Mouse (Mus musculus) c-Kit-negative CD71-positive TER-119-positive erythroid progenitor cells, embryonic 14.5 days (primary cell): ENCODE measurements around the gene Bhlhb9.

Experiments used
- DNase-seq: peaks from one replicate; pipeline ENCODE4 v3.0.0-alpha.2; 2013; ENCODE audit warnings: low read depth, low spot score

Gene Bhlhb9

DNA sequence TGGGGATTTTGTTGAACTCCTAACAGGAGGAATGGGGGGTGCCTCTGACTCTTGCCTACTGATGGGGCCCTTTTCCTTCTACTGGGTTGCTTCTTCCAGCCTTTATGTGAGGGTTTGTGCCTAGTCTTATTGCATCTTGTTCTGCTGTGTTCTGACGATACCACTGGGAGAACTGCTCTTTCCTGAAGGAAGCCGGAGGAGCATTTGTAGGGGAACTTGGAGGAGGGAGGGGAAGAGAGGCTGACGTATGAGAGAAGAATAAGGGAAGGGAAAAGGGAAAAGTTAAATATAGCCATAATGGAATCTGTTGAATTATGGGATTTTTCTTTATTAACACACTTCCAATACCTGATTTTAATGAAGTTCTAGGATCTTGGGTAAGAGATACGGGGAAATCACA is 119.2 kb downstream of the Bhlhb9 start:
- DNase-seq: no peak

DNA sequence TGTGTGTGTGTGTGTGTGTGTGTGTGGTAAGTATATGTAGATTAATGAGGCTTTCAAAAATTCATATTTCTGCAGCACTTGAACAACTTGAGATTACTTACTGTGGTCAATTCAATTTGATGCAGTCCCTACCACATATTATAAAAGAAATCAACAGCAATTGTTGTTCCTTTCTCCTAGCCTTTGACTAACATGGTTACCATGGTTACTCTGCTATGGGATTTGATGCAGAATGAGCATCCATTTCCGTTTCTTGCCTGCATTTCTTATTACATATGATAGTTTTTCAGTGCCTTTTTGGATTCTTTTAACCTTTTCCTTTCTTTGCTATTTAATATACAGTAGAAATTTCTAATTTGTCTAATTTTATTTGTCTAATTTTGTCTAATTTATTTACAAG is 119.7 kb downstream of the Bhlhb9 start:
- no peak for DNase-seq

DNA sequence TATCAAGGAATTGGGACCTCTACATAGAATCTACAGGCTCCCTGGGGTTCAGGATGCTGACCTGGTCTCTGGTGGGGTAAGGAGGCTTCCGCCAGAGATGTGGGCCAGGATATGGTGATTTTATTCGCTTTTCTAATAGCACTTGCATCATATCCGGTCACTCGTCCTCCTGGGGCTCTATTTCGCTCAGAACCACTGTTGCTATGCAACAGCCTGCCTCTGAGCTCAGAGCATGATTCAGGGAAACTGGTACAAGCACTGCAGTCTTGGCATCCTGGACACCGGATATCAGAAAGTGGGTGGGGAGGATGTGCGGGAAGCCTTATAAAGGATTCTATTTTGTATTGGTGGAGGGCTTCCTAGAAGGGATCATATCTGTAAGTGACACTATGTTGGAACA is 124.8 kb downstream of the Bhlhb9 start:
- DNase-seq: no peak

DNA sequence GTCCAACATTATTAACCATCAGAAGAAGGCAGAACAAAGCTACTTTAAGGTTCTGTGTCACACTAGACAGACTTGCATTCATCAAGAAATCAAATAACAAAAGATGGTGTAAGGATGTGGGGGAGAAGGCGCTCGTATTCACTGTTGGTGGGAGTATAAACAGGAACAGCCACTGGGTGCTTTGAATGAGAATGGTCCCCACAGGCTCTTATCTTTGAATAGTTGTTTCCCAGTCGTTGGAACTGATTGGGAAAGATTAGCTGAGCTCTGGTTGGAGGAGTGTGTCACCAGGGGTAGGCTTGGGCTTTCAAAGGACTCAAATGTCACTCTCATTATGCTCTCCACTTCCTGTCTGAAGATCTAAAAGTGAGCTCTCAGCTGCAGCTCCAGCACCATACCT is 128.5 kb downstream of the Bhlhb9 start:
- no peak for DNase-seq

DNA sequence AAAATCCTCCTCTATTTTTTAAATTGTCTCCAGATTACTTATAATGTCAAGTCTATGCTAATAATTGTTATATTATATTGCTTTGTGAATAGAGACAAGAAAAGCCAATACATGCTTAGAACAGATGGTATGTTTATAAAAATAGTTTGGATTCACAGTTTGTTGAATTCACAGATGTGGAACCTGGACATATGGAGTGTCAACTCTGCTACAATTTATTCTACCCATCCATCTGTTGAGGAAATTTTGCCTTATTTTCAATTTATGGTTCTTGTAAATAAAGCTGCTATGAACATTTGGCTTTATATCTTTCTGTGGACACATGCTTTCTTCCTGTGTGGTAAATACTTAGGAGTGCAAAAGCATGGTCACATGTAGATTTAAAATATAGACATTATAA is 131.2 kb downstream of the Bhlhb9 start:
- no peak for DNase-seq

DNA sequence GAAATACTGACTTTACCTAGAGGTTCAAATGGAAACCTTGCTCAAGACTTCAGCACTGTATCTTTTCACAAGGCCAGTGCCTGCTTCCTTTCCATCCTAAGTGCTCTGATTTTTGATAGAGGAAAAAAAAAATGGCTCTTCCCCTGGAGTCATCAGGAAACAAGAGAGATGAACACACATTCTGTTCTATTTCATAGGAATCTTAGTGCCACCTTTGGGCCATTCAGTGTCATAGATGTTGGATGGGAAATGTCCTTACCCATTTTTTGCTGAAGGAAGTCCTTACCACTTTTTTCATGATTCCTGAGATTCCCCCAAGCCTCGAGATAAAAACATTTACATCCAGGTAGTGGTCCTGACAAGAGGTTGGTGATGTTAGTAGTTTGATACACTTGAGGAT is 139.1 kb downstream of the Bhlhb9 start:
- no peak for DNase-seq
